27 mouse cellular contexts compared by ENCODE assay signal in genomic region chr12:104886104-104886503, GRCm38 (mm10).
"Had no signal": no experiment of that assay in that cellular context is flagged by ENCODE, and none has a peak within 500 bp of the region (broad histone marks: within the 10 kb centered on the region; RNA-seq: fewer than 3 reads in every experiment).

No protein-coding gene starts in this region.

- ATAC-seq: forebrain, embryonic 16.5 days; hindbrain, embryonic 16.5 days; inflammation-experienced regulatory T-cells, adult 6 months; intestine, embryonic 15.5 days; intestine, postnatal 0 days had no signal

- H3K4me3 ChIP-seq: gastrocnemius, adult 2 months; heart, embryonic 10.5 days; heart, embryonic 12.5 days; hindbrain, embryonic 10.5 days; hindbrain, embryonic 12.5 days; intestine, embryonic 15.5 days; left cerebral cortex, adult 2 months; limb, embryonic 10.5 days; limb, embryonic 12.5 days; liver, embryonic 13.5 days; liver, embryonic 15.5 days had no signal

- DNase-seq: gastrocnemius, adult 2 months; gastrocnemius, postnatal 10 days; gastrocnemius, postnatal 25 days; heart, adult 18-20 months; heart, postnatal 10 days; heart, postnatal 4 days; kidney, adult 18-20 months; kidney, adult 8-10 months; kidney, postnatal 10 days; kidney, postnatal 25 days; kidney, postnatal 4 days; liver; liver, embryonic 13.5 days had no signal

- H3K27ac ChIP-seq: gastrocnemius, adult 2 months; heart, embryonic 10.5 days; hindbrain, embryonic 10.5 days; hindbrain, embryonic 12.5 days; hindbrain, embryonic 14.5 days; intestine, embryonic 15.5 days; left cerebral cortex, adult 2 months; limb, embryonic 10.5 days; limb, embryonic 12.5 days; liver, embryonic 13.5 days; liver, embryonic 15.5 days had no signal
